Mouse (Mus musculus) erythroblast, embryonic 14.5 days (primary cell): Measurements from ENCODE around the gene Garnl3. TPM values are rescaled to one million over a fixed set of nuclear protein-coding genes. Genes with fewer than 3 reads are reported as not detected.

Experiments
- H3K27me3 ChIP-seq: 2 replicates; pipeline ENCODE4 v1.6.1; 2012; ENCODE audit warnings: inconsistent platforms; ENCODE audit not compliant: control insufficient read depth
- H3K36me3 ChIP-seq: 2 replicates; pipeline ENCODE4 v1.6.1; 2012; ENCODE audit warnings: mild to moderate bottlenecking, inconsistent platforms; ENCODE audit not compliant: control insufficient read depth
- H3K4me1 ChIP-seq: 2 replicates; pipeline ENCODE4 v1.6.1; 2012; ENCODE audit warnings: inconsistent platforms; ENCODE audit not compliant: control insufficient read depth
- H3K4me3 ChIP-seq: replicated peaks from 2 replicates; pipeline ENCODE3; 2012; ENCODE audit warnings: moderate library complexity, mild to moderate bottlenecking, inconsistent platforms
- H3K9me3 ChIP-seq: 2 replicates; pipeline ENCODE4 v1.6.1; 2012; ENCODE audit warnings: low read length, inconsistent platforms, mixed read lengths; ENCODE audit not compliant: control insufficient read depth
- GATA1 ChIP-seq: IDR thresholded peaks from 2 replicates; pipeline ENCODE4 v1.6.1; 2012; ENCODE audit warnings: low read length, inconsistent platforms, mixed read lengths
- TAL1 ChIP-seq: IDR thresholded peaks from 3 replicates; pipeline ENCODE4 v1.6.1; 2012; ENCODE audit warnings: low read length, inconsistent platforms, mixed read lengths
- polyA plus RNA-seq: library from polyadenylated mRNA; stranded (reverse); fragments of >175 nt; gene quantifications from 2 replicates; pipeline ENCODE4 v1.2.3, GENCODE M21; 2012

Gene Garnl3
- polyA plus RNA-seq, 1 experiment: not detected

GRCm38 (mm10) chr2:33173126-33173525 lies 41.7 kb upstream of the Garnl3 start:
- H3K36me3 ChIP-seq: no peaks in the 10 kb centered on the region
- H3K4me1 ChIP-seq: no peaks in the 10 kb centered on the region
- no peak overlapping the region for H3K4me3 ChIP-seq
- no peak for TF ChIP-seq TAL1
- TF ChIP-seq GATA1: no peak
- H3K9me3 ChIP-seq: no peaks in the 10 kb centered on the region
- no peaks in the 10 kb centered on the region for H3K27me3 ChIP-seq

- Histone ChIP-seq H3K27me3 (no peaks in the 10 kb centered on the region), H3K36me3 (no peaks in the 10 kb centered on the region), H3K4me3 (no peak overlapping the region), H3K9me3 (no peaks in the 10 kb centered on the region), H3K4me1 (no peaks in the 10 kb centered on the region)
- TF ChIP-seq GATA1: no peak
These were observed 39.5 kb upstream of the Garnl3 start for GRCm38 (mm10) chr2:33170777-33171565.

GRCm38 (mm10) chr2:33169445-33169844 lies 38.0 kb upstream of the Garnl3 start:
- no peaks in the 10 kb centered on the region for H3K36me3 ChIP-seq
- H3K4me3 ChIP-seq: no peak overlapping the region
- H3K27me3 ChIP-seq: no peaks in the 10 kb centered on the region
- H3K4me1 ChIP-seq: no peaks in the 10 kb centered on the region
- H3K9me3 ChIP-seq: no peaks in the 10 kb centered on the region
- TF ChIP-seq GATA1 (no peak), TAL1 (no peak)

GRCm38 (mm10) chr2:33167060-33167459 lies 35.6 kb upstream of the Garnl3 start:
- TF ChIP-seq GATA1 (no peak), TAL1 (no peak)

GRCm38 (mm10) chr2:33165710-33166374 lies 34.4 kb upstream of the Garnl3 start:
- no peaks in the 10 kb centered on the region for H3K9me3 ChIP-seq
- TF ChIP-seq GATA1 (no peak), TAL1 (no peak)
- H3K36me3 ChIP-seq: no peaks in the 10 kb centered on the region
- H3K4me3 ChIP-seq: no peak overlapping the region
- H3K27me3 ChIP-seq: no peaks in the 10 kb centered on the region
- H3K4me1 ChIP-seq: no peaks in the 10 kb centered on the region

More at GRCm38 (mm10) chr2:33167060-33167459, 35.6 kb upstream of the Garnl3 start:
- no peaks in the 10 kb centered on the region for H3K9me3 ChIP-seq
- H3K36me3 ChIP-seq: no peaks in the 10 kb centered on the region
- no peak overlapping the region for H3K4me3 ChIP-seq
- no peaks in the 10 kb centered on the region for H3K27me3 ChIP-seq
- H3K4me1 ChIP-seq: no peaks in the 10 kb centered on the region

- H3K36me3 ChIP-seq: no peaks in the 10 kb centered on the region
- TF ChIP-seq GATA1 (no peak), TAL1 (no peak)
- no peaks in the 10 kb centered on the region for H3K27me3 ChIP-seq
- no peaks in the 10 kb centered on the region for H3K9me3 ChIP-seq
- no peaks in the 10 kb centered on the region for H3K4me1 ChIP-seq
- no peak overlapping the region for H3K4me3 ChIP-seq
These were observed 33.8 kb upstream of the Garnl3 start for GRCm38 (mm10) chr2:33165229-33165628.

GRCm38 (mm10) chr2:33164646-33165045 lies 33.2 kb upstream of the Garnl3 start:
- Histone ChIP-seq H3K4me3 (no peak overlapping the region), H3K27me3 (no peaks in the 10 kb centered on the region), H3K36me3 (no peaks in the 10 kb centered on the region), H3K4me1 (no peaks in the 10 kb centered on the region; the same call in 1 of the 2 replicates), H3K9me3 (no peaks in the 10 kb centered on the region)
- TF ChIP-seq GATA1: no peak
- no peak for TF ChIP-seq TAL1

- H3K4me3 ChIP-seq: no peak overlapping the region
- no peak for TF ChIP-seq TAL1
- no peak for TF ChIP-seq GATA1
- H3K9me3 ChIP-seq: no peaks in the 10 kb centered on the region
- H3K4me1 ChIP-seq: no peaks in the 10 kb centered on the region; the same call in none of the 2 replicates
- no peaks in the 10 kb centered on the region for H3K27me3 ChIP-seq
- no peaks in the 10 kb centered on the region for H3K36me3 ChIP-seq
These were observed 30.7 kb upstream of the Garnl3 start for GRCm38 (mm10) chr2:33162126-33162525.

GRCm38 (mm10) chr2:33160326-33160973 lies 29.0 kb upstream of the Garnl3 start:
- Histone ChIP-seq H3K4me3 (no peak overlapping the region), H3K9me3 (no peaks in the 10 kb centered on the region), H3K27me3 (no peaks in the 10 kb centered on the region), H3K4me1 (no peaks in the 10 kb centered on the region; the same call in none of the 2 replicates), H3K36me3 (no peaks in the 10 kb centered on the region)
- TF ChIP-seq GATA1 (no peak), TAL1 (no peak)
